ENCODE assay signal across 8 mouse cellular contexts in genomic region chr6:52221993-52222685, GRCm38 (mm10). TPM values are rescaled to one million over a fixed set of nuclear protein-coding genes. Genes with fewer than 3 reads are reported as not detected.
DNase-seq lines count a peak whose midpoint lies in the region; ATAC-seq and TF ChIP-seq lines count a peak whose summit lies in the region.

No protein-coding gene starts in this region.

- H3K27me3 ChIP-seq in C2C12 (ENCODE audit: control insufficient read depth, insufficient read depth, insufficient read length), result no peaks in the 10 kb centered on the region
- peaks cover 100% of the 10 kb centered on the region for H3K27me3 ChIP-seq in forebrain, embryonic 15.5 days
- peaks cover 100% of the 10 kb centered on the region for H3K27me3 ChIP-seq in liver, embryonic 11.5 days (replicated peaks; ENCODE audit: control insufficient read depth, insufficient read depth, low read length)

- no peak; the same call in 1 of the 2 replicates for ATAC-seq in forebrain, embryonic 15.5 days (replicated peaks)
- ATAC-seq in liver, embryonic 11.5 days (replicated peaks; ENCODE audit: low FRiP score), result no peak

- peaks cover 34% of the 10 kb centered on the region for H3K79me3 ChIP-seq in C2C12 (ENCODE audit: low read depth)

- TF ChIP-seq CTCF in gastrocnemius, adult 2 months (IDR thresholded peaks at IDR 0.05), result no peak
- peak; percentile 15 for TF ChIP-seq CTCF in C2C12 (IDR thresholded peaks at IDR 0.05; ENCODE audit: control insufficient read depth, insufficient read depth, insufficient read length)

- H3ac ChIP-seq in C2C12 (ENCODE audit: control insufficient read depth, insufficient read length, low read depth), result peak overlapping the region; percentile 55

- intact Hi-C loops in gastrocnemius, adult 2 months (cut with DNase I), result loop anchor here (2.0 to 5.0 kb wide), 3 partner anchors 345 to 750 kb away; partner anchors contain the start of gene Cbx3
- intact Hi-C loops in gastrocnemius, postnatal 14 days (cut with DNase I; ENCODE audit: low total_unique reads), result loop anchor here (5.0 kb wide), 1 partner anchor 635 kb away; no protein-coding TSS in a partner anchor

- H3K79me2 ChIP-seq in C2C12 (ENCODE audit: control insufficient read depth, insufficient read depth), result peaks cover 65% of the 10 kb centered on the region

- DNase-seq in gastrocnemius, adult 2 months, result peak; percentile 54
- no peak for DNase-seq in gastrocnemius, postnatal 14 days
- no peak for DNase-seq in liver, embryonic 11.5 days (ENCODE audit: low spot score)
- DNase-seq in spleen, postnatal 4 days (ENCODE audit: low spot score in 2 of 2), result no peak
- DNase-seq in right cerebral cortex, adult 18-20 months, result no peak
- no peak for DNase-seq in adrenal gland, adult (ENCODE audit: inconsistent age in 2 of 2, low spot score in 1 of 2)

- peak overlapping the region; percentile 93 for H3K27ac ChIP-seq in gastrocnemius, adult 2 months
- H3K27ac ChIP-seq in forebrain, embryonic 15.5 days (replicated peaks), result no peak overlapping the region
- no peak overlapping the region for H3K27ac ChIP-seq in liver, embryonic 11.5 days (ENCODE audit: low read depth, low read length)

- H3K9me3 ChIP-seq in forebrain, embryonic 15.5 days, result no peaks in the 10 kb centered on the region
- no peaks in the 10 kb centered on the region for H3K9me3 ChIP-seq in liver, embryonic 11.5 days (ENCODE audit: control insufficient read depth, low read length)

- H3K36me3 ChIP-seq in C2C12 (ENCODE audit: control insufficient read depth, insufficient read depth), result peaks cover 11% of the 10 kb centered on the region
- no peaks in the 10 kb centered on the region for H3K36me3 ChIP-seq in forebrain, embryonic 15.5 days
- no peaks in the 10 kb centered on the region for H3K36me3 ChIP-seq in liver, embryonic 11.5 days (ENCODE audit: control insufficient read depth, insufficient read depth, low read length)

- no peak overlapping the region for H3K9ac ChIP-seq in forebrain, embryonic 15.5 days (replicated peaks)
- no peak overlapping the region for H3K9ac ChIP-seq in liver, embryonic 11.5 days (ENCODE audit: low read depth, low read length)

- WGBS in forebrain, embryonic 15.5 days, result 6% methylated on average over 21 of the region's 21 CpGs
- WGBS in liver, embryonic 11.5 days, result 12% methylated on average over 21 of the region's 21 CpGs

- peaks cover 12% of the 10 kb centered on the region for H3K4me1 ChIP-seq in forebrain, embryonic 15.5 days
- no peaks in the 10 kb centered on the region for H3K4me1 ChIP-seq in liver, embryonic 11.5 days (replicated peaks; ENCODE audit: control insufficient read depth, insufficient read depth, low read length)

- peak overlapping the region; percentile 78 for H3K4me2 ChIP-seq in forebrain, embryonic 15.5 days (replicated peaks)
- H3K4me2 ChIP-seq in liver, embryonic 11.5 days, result peak overlapping the region; percentile 84

- peak overlapping the region; percentile 76 for H3K4me3 ChIP-seq in gastrocnemius, adult 2 months
- H3K4me3 ChIP-seq in C2C12 (ENCODE audit: insufficient read depth, poor library complexity, severe bottlenecking), result peak overlapping the region; percentile 76
- peak overlapping the region; percentile 46 for H3K4me3 ChIP-seq in forebrain, embryonic 15.5 days
- H3K4me3 ChIP-seq in liver, embryonic 11.5 days (ENCODE audit: low read depth, low read length), result peak overlapping the region; percentile 53; the same call in 1 of the 2 replicates

TF ChIP-seq in C2C12, 6 proteins besides CTCF, POLR2A, EP300 and RAD21:
- TF ChIP-seq FOSL1 (IDR thresholded peaks at IDR 0.05; ENCODE audit: insufficient read depth, low read length, poor library complexity, severe bottlenecking) (no peak), USF1 (IDR thresholded peaks at IDR 0.05; ENCODE audit: low read depth) (no peak), CEBPB (IDR thresholded peaks at IDR 0.05; ENCODE audit: low read depth) (no peak), MAX (IDR thresholded peaks at IDR 0.05) (no peak), MYOD1 (IDR thresholded peaks at IDR 0.05; ENCODE audit: control insufficient read depth, insufficient read length, low read depth) (no peak), MYOG (IDR thresholded peaks at IDR 0.05; ENCODE audit: control insufficient read depth, extremely low read depth, insufficient read length) (no peak)

RNA-seq across cellular contexts. Expression of gene Hoxa7, which starts 0.5 kb away (rescaled TPM):
- 1 to 10 TPM; 4.7 to 5.0 TPM for total RNA-seq in gastrocnemius, adult 2 months (2021)
- 1 to 10 TPM; 6.3 to 7.3 TPM for total RNA-seq in gastrocnemius, postnatal 14 days (2021)
- 7.5 TPM for polyA plus RNA-seq in C2C12 (2012; fragmentation: generic; extraction: Trizol)
- polyA plus RNA-seq in forebrain, embryonic 15.5 days (2015; fragmentation: Nextera tagmentation; extraction: Ambion mirVana), result not detected in 2 replicates
- 2.7 and 3.1 TPM in 2 replicates for polyA plus RNA-seq in liver, embryonic 11.5 days (2014; fragmentation: Nextera tagmentation; extraction: Ambion mirVana)

RNA-seq across cellular contexts. Expression of gene Hoxa9, which starts 8.8 kb away (rescaled TPM):
- total RNA-seq in gastrocnemius, adult 2 months (2021), result 1 to 10 TPM; 7.5 to 8.8 TPM
- total RNA-seq in gastrocnemius, postnatal 14 days (2021), result 1 to 10 TPM; 7.8 to 8.3 TPM
- 19.3 TPM for polyA plus RNA-seq in C2C12 (2012; fragmentation: generic; extraction: Trizol)
- not detected in 2 replicates for polyA plus RNA-seq in forebrain, embryonic 15.5 days (2015; fragmentation: Nextera tagmentation; extraction: Ambion mirVana)
- polyA plus RNA-seq in liver, embryonic 11.5 days (2014; fragmentation: Nextera tagmentation; extraction: Ambion mirVana), result 1.8 and 2.2 TPM in 2 replicates

RNA-seq across cellular contexts. Expression of gene Gm28308, which starts 9.0 kb away (rescaled TPM):
- under 1 TPM in 1 of 2 experiments, not detected in 1; 0.82 TPM for total RNA-seq in gastrocnemius, adult 2 months (2021)
- total RNA-seq in gastrocnemius, postnatal 14 days (2021), result under 1 TPM in 1 of 2 experiments, not detected in 1; 0.51 TPM
- polyA plus RNA-seq in C2C12 (2012; fragmentation: generic; extraction: Trizol), result 0.75 TPM
- not detected in 2 replicates for polyA plus RNA-seq in forebrain, embryonic 15.5 days (2015; fragmentation: Nextera tagmentation; extraction: Ambion mirVana)
- not detected in 2 replicates for polyA plus RNA-seq in liver, embryonic 11.5 days (2014; fragmentation: Nextera tagmentation; extraction: Ambion mirVana)

RNA-seq across cellular contexts. Expression of gene Hoxa3, which starts 9.0 kb away (rescaled TPM):
- 1 to 10 TPM; 2.8 to 3.1 TPM for total RNA-seq in gastrocnemius, adult 2 months (2021)
- 1 to 10 TPM; 2.4 to 3.1 TPM for total RNA-seq in gastrocnemius, postnatal 14 days (2021)
- 0.67 TPM for polyA plus RNA-seq in C2C12 (2012; fragmentation: generic; extraction: Trizol)
- not detected in 2 replicates for polyA plus RNA-seq in forebrain, embryonic 15.5 days (2015; fragmentation: Nextera tagmentation; extraction: Ambion mirVana)
- polyA plus RNA-seq in liver, embryonic 11.5 days (2014; fragmentation: Nextera tagmentation; extraction: Ambion mirVana), result 2.8 and 2.9 TPM in 2 replicates

RNA-seq across cellular contexts. Expression of gene Hoxa6, which starts 13.6 kb away (rescaled TPM):
- total RNA-seq in gastrocnemius, adult 2 months (2021), result 1 to 10 TPM; 2.6 to 2.7 TPM
- total RNA-seq in gastrocnemius, postnatal 14 days (2021), result 1 to 10 TPM in 1 of 2 experiments, under 1 TPM in 1; 0.74 to 1.3 TPM
- polyA plus RNA-seq in C2C12 (2012; fragmentation: generic; extraction: Trizol), result 0.96 TPM
- not detected in 2 replicates for polyA plus RNA-seq in forebrain, embryonic 15.5 days (2015; fragmentation: Nextera tagmentation; extraction: Ambion mirVana)
- 0.45 and 0.71 TPM in 2 replicates for polyA plus RNA-seq in liver, embryonic 11.5 days (2014; fragmentation: Nextera tagmentation; extraction: Ambion mirVana)
